Mouse (Mus musculus) thymus, adult 2 months (tissue): ENCODE data around the gene Susd6.

Experiments
- CTCF ChIP-seq: fragments of 200-500 bp; IDR thresholded peaks from 2 replicates; pipeline ENCODE4 v1.5.1; 2012; ENCODE audit warnings: mild to moderate bottlenecking, control low read depth, low read length, moderate library complexity, borderline replicate concordance; ENCODE audit not compliant: control insufficient read depth, poor library complexity, insufficient read depth; ENCODE audit errors: extremely low read depth
- POLR2A ChIP-seq: fragments of 200-500 bp; IDR thresholded peaks from 2 replicates; pipeline ENCODE4 v1.6.1; 2012; ENCODE audit warnings: mild to moderate bottlenecking, low read length, control low read depth, moderate library complexity; ENCODE audit not compliant: control insufficient read depth, poor library complexity, insufficient read depth; ENCODE audit errors: extremely low read depth

DNA sequence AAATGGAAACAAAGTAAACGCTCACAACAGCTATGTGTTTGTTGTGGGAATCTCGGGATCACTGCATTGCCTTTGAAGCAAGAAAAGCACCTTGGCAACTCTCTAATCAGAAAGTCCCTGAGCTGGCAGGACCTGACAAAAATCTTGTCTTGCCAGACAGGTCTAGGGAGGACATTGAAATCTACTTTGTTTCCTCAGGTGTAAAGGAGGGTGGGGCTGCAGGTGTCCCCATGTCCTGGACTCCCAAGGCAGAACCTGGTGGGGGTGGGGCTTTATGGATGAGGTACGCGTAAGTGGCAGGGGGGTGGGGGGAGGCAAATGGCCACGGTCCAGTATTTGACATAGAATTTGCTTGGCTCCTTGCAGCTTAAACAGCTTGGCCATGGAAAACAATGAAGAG is 133.3 kb downstream of the Susd6 start:
- TF ChIP-seq CTCF: no peak
- TF ChIP-seq POLR2A: no peak
